Mouse (Mus musculus) cerebellum, adult 2 months (tissue): ENCODE results near the gene Tmem258.

ENCODE experiments used
- CTCF ChIP-seq: fragments of 200-500 bp; IDR thresholded peaks from 2 replicates; pipeline ENCODE4 v1.5.1; 2011; ENCODE audit warnings: low read depth, mild to moderate bottlenecking, control low read depth, low read length, moderate library complexity, borderline replicate concordance; ENCODE audit not compliant: insufficient read depth
- POLR2A ChIP-seq: fragments of 200-500 bp; IDR thresholded peaks from 2 replicates; pipeline ENCODE4 v1.6.1; 2011; ENCODE audit warnings: low read length, control low read depth, borderline replicate concordance; ENCODE audit not compliant: insufficient read depth

GRCm38 (mm10) chr19:10181225-10181624 is 22.6 kb upstream of the Tmem258 start:
- no peak for TF ChIP-seq CTCF
- no peak for TF ChIP-seq POLR2A
